Mouse (Mus musculus): ENCODE measurements at regions not wholly inside any gene's neighbourhood (a gene's known extent, or its start where the extent isn't known, plus 50 kb on each side); places are given as distances from the start of the nearest gene placed in this dataset.

DNA sequence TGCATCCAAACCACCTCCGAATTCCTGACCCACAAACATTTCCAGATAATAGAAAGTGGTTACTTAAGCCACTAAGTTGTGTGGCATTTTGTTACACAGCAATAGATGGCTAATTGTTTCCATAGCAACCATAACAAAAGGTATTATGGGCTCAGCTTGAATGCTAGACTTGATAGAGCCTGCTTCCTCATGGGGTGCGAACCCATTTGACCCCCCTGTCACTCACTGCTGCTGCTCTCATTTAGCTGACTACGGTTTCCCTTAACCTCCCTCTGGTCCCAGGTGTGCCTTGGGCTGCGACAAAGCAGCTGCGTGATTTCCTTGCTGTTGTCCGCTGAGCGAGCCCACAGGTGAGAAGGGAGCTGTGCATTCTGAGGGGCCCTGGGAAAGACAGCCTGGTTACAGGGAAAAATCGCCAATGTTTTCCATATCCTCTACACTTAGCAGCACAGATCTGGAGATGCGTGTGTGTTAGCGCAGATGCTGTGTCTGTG is 76.8 kb downstream of the Crygs start:
- TF ChIP-seq CTCF (IDR thresholded peaks at IDR 0.05; ENCODE audit: insufficient read depth, low read length) (no peak), POLR2A (IDR thresholded peaks at IDR 0.05; ENCODE audit: borderline replicate concordance, extremely low read depth, low read depth, low read length) (no peak)

Data from lung, adult 2 months (tissue).